Mouse (Mus musculus) ES-E14 (cell line): ENCODE data around the gene Wdr31. TPM values are rescaled to one million over a fixed set of nuclear protein-coding genes. Genes with fewer than 3 reads are reported as not detected.

Experiments
- DNase-seq: peaks from one replicate; pipeline ENCODE4 v3.0.0-alpha.2; 2013; ENCODE audit warnings: low read depth, low spot score
- H3K27ac ChIP-seq: 2 replicates; pipeline ENCODE4 v1.5.1; 2012; ENCODE audit warnings: low read depth, mild to moderate bottlenecking, low read length, moderate library complexity, mixed read lengths; ENCODE audit not compliant: poor library complexity, insufficient read depth, severe bottlenecking
- H3K36me3 ChIP-seq: 2 replicates; pipeline ENCODE4 v1.6.1; 2012; ENCODE audit warnings: mild to moderate bottlenecking, low read length, moderate library complexity, mixed read lengths; ENCODE audit not compliant: control insufficient read depth, poor library complexity, insufficient read depth, severe bottlenecking
- H3K4me1 ChIP-seq, 2 experiments: fragments of 150-350 bp in 1 of 2; sonication (generic) in 1 of 2; 2 replicates each; pipeline ENCODE4 v1.6.1; 2012; ENCODE audit warnings: low read length in 2 of 2, mild to moderate bottlenecking in 1 of 2, mixed read lengths in 1 of 2; ENCODE audit not compliant: control insufficient read depth in 2 of 2, insufficient read depth in 2 of 2, poor library complexity in 1 of 2
- H3K4me3 ChIP-seq, 2 experiments: fragments of 150-350 bp in 1 of 2; sonication (generic) in 1 of 2; 2 replicates each; pipeline ENCODE4 v1.5.1; 2012; ENCODE audit warnings: low read length in 2 of 2, low read depth in 1 of 2, mild to moderate bottlenecking in 1 of 2, mixed read lengths in 1 of 2; ENCODE audit not compliant: insufficient read depth in 1 of 2, poor library complexity in 1 of 2, severe bottlenecking in 1 of 2
- H3K9ac ChIP-seq: 2 replicates; pipeline ENCODE4 v1.6.1; 2012; ENCODE audit warnings: low read depth, mild to moderate bottlenecking, low read length, mixed read lengths; ENCODE audit not compliant: poor library complexity, insufficient read depth, severe bottlenecking
- H3K9me3 ChIP-seq: fragments of 150-350 bp; sonication (generic); 2 replicates; pipeline ENCODE4 v1.6.1; 2012; ENCODE audit warnings: low read depth, mild to moderate bottlenecking, low read length; ENCODE audit not compliant: control insufficient read depth, insufficient read depth
- CHD2 ChIP-seq: IDR thresholded peaks from 2 replicates; pipeline ENCODE4 v1.6.1; 2014; ENCODE audit warnings: mild to moderate bottlenecking, low read depth, low read length, inconsistent platforms
- HCFC1 ChIP-seq: IDR thresholded peaks from 2 replicates; pipeline ENCODE4 v1.6.1; 2012; ENCODE audit warnings: low read length, inconsistent platforms, borderline replicate concordance; ENCODE audit not compliant: insufficient read depth
- MAFK ChIP-seq: IDR thresholded peaks from 2 replicates; pipeline ENCODE4 v1.6.1; 2014; ENCODE audit warnings: mild to moderate bottlenecking, low read depth, low read length, inconsistent platforms; ENCODE audit not compliant: insufficient read depth
- ZC3H11A ChIP-seq: IDR thresholded peaks from 2 replicates; pipeline ENCODE4 v1.6.1; 2012; ENCODE audit warnings: low read depth, mild to moderate bottlenecking, inconsistent platforms, low read length, borderline replicate concordance
- ZNF384 ChIP-seq: IDR thresholded peaks from 2 replicates; pipeline ENCODE4 v1.6.1; 2012; ENCODE audit warnings: low read depth, low read length, inconsistent platforms
- in situ Hi-C, 2 experiments: fragments of 600-800 bp; cut with MboI; formaldehyde crosslinking; loops; one replicate each; pipeline ENCODE4 v1.15.1; 2025; ENCODE audit warnings: low sequenced_read_pairs in 2 of 2, inconsistent platforms in 1 of 2; ENCODE audit not compliant: unreplicated experiment in 2 of 2
- total RNA-seq: library from RNA; depleted of rRNA; stranded (reverse); fragments of 300-350 nt; gene quantifications from 2 replicates; pipeline ENCODE4 v1.2.3, GENCODE M21; 2012

The Wdr31 gene
- total RNA-seq, 1 experiment = 9.3 TPM

- TF ChIP-seq ZC3H11A (no peak), CHD2 (no peak), ZNF384 (no peak), MAFK (no peak), HCFC1 (no peak)
- H3K4me3 ChIP-seq = peak overlapping the region; percentile 88 to 91
- peaks cover 0 to 2% of the 10 kb centered on the region in 2 experiments; a peak in 1 of 4 replicates for H3K4me1 ChIP-seq
- in situ Hi-C loops = no loop called here
- H3K36me3 ChIP-seq = no peaks in the 10 kb centered on the region; the same call in 1 of the 2 replicates
- H3K27ac ChIP-seq = no peak overlapping the region
- peak overlapping the region; percentile 87 for H3K9ac ChIP-seq
- peak; percentile 86 for DNase-seq
- no peaks in the 10 kb centered on the region for H3K9me3 ChIP-seq
Observed at GRCm38 (mm10) chr4:62501964-62502732, 31.5 kb upstream of the Wdr31 start.

- H3K27ac ChIP-seq = no peak overlapping the region
- H3K9ac ChIP-seq = peak overlapping the region; percentile 80
- peak overlapping the region; percentile 88 to 91 for H3K4me3 ChIP-seq
- in situ Hi-C loops = no loop called here
- no peaks in the 10 kb centered on the region; the same call in 1 of the 2 replicates for H3K36me3 ChIP-seq
- no peaks in the 10 kb centered on the region for H3K9me3 ChIP-seq
- H3K4me1 ChIP-seq = peaks cover 0 to 2% of the 10 kb centered on the region in 2 experiments; a peak in 1 of 4 replicates
- TF ChIP-seq MAFK = no peak
- TF ChIP-seq CHD2 = no peak
- TF ChIP-seq ZC3H11A = no peak
- no peak for TF ChIP-seq HCFC1
- no peak for TF ChIP-seq ZNF384
- no peak for DNase-seq
Observed at GRCm38 (mm10) chr4:62501534-62501933, 30.8 kb upstream of the Wdr31 start.

- Histone ChIP-seq H3K9ac (no peak overlapping the region), H3K27ac (no peak overlapping the region), H3K4me3 (no peak overlapping the region), H3K9me3 (no peaks in the 10 kb centered on the region), H3K4me1 (peaks cover 0 to 2% of the 10 kb centered on the region in 2 experiments; a peak in 1 of 4 replicates), H3K36me3 (peaks cover 4% of the 10 kb centered on the region; the same call in 1 of the 2 replicates)
- no peak for TF ChIP-seq ZNF384
- no peak for TF ChIP-seq MAFK
- no peak for TF ChIP-seq CHD2
- TF ChIP-seq HCFC1 = no peak
- no peak for TF ChIP-seq ZC3H11A
- no peak for DNase-seq
- in situ Hi-C loops = no loop called here
Observed at GRCm38 (mm10) chr4:62500799-62501198, 30.1 kb upstream of the Wdr31 start.

GRCm38 (mm10) chr4:62496815-62497214 is 26.1 kb upstream of the Wdr31 start:
- Histone ChIP-seq H3K9me3 (no peaks in the 10 kb centered on the region), H3K27ac (no peak overlapping the region), H3K36me3 (peaks cover 6% of the 10 kb centered on the region; the same call in 1 of the 2 replicates), H3K4me3 (no peak overlapping the region), H3K4me1 (no peaks in the 10 kb centered on the region), H3K9ac (no peak overlapping the region)
- no peak for DNase-seq
- TF ChIP-seq HCFC1 (no peak), MAFK (no peak), ZNF384 (no peak), CHD2 (no peak), ZC3H11A (no peak)
- in situ Hi-C loops = no loop called here
